Mouse (Mus musculus): ENCODE measurements around the gene Zfp628.

GRCm38 (mm10) chr7:4940068-4940479 is 25.1 kb downstream of the Zfp628 start:
- TF ChIP-seq CTCF (conservative IDR thresholded peaks at IDR 0.05; ENCODE audit: low read length) (peak; percentile 87), POU5F1 (IDR thresholded peaks at IDR 0.05; ENCODE audit: borderline replicate concordance, low read length) (no peak), NANOG (IDR thresholded peaks at IDR 0.05; ENCODE audit: borderline replicate concordance, low read length) (no peak)
